Mouse (Mus musculus) erythroid progenitor cell, adult 5-6 weeks (primary cell): ENCODE measurements around the gene Cab39l. TPM values are rescaled to one million over a fixed set of nuclear protein-coding genes. Genes with fewer than 3 reads are reported as not detected.

Source experiments
- ATAC-seq: replicated peaks from 2 replicates; pipeline ENCODE4 v1.8.0; 2016; ENCODE audit warnings: moderate number of reproducible peaks, mild to moderate bottlenecking, moderate TSS enrichment, inconsistent platforms; ENCODE audit not compliant: poor library complexity, low FRiP score, severe bottlenecking
- total RNA-seq, 2 experiments: library from RNA; stranded (forward) in 1 of 2; stranded (reverse) in 1 of 2; fragments of 150-400 nt in 1 of 2; fragments of 186-747, 209-891 nt in 1 of 2; gene quantifications; 2 replicates each; pipeline versions ENCODE4 v1.2.3 to v1.2.4; 2015 to 2017; ENCODE audit warnings: low replicate concordance in 2 of 2

The Cab39l gene
- total RNA-seq, 2 experiments from 2014 or later: 17.4 to 18.4 TPM

DNA sequence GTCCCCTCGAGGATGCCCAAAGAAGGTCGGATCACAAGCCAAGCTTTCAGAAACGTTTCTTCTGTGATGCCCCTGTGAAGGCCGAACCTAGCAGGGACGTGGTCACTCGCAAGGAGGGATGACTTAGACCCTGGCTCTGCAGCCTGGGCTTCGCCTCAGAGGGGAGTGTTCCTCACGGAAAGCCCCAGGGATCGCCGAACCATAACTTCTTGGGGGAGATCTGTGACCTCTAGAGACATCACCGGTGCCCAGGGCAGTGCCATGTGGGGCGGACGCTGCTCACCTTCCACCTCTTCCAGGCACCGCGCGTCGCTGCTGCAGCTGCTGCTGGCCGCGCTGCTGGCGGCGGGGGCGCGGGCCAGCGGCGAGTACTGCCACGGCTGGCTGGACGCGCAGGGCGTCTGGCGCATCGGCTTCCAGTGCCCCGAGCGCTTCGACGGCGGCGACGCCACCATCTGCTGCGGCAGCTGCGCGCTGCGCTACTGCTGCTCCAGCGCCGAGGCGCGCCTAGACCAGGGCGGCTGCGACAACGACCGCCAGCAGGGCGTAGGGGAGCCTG is 185.1 kb downstream of the Cab39l start:
- ATAC-seq: no peak

DNA sequence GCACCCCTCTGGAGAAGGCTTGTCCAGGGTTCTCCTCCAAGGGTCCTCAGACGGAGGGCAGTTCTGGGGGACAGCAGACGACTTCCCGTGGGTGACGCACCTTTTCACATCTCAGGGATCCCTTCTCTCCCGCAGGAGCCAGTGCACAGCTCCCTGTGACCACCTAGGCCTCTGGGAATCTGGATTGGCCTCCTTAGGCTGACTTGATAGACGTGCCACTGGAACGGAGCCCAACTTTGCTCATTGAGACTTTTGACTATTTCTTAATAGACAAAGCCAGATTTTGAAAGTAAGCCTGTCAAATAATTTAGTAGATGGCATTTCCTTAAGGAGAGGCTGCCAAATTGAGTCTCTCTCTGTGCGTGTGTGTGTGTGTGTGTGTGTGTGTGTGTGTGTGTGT is 185.9 kb downstream of the Cab39l start:
- no peak for ATAC-seq

DNA sequence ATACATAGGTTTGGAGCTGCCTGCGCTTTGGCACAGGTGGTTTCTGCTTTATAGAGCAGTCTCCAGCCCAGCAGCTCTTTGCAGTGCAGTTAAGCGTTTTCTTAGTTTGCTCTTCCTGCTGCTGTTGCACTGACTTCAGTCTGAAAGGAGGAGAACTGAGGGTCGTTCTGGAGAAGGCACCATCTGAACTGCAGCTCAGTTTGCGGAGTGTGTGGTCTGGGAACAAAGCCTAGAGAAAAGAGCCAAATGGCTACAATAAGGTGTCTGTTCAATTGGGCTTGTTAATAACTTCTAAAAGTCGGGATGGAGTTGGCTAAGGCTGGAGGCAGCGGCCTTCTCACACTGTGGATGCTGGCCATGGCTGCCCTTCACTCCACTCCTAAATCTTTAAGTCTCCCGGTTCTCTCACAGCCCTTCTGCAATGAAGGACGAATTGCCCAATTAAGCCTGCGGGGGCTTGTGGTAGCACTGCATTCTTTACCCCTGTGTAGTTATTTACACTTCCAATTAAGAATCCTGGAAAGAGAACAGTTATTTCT is 186.4 kb downstream of the Cab39l start:
- ATAC-seq: no peak

DNA sequence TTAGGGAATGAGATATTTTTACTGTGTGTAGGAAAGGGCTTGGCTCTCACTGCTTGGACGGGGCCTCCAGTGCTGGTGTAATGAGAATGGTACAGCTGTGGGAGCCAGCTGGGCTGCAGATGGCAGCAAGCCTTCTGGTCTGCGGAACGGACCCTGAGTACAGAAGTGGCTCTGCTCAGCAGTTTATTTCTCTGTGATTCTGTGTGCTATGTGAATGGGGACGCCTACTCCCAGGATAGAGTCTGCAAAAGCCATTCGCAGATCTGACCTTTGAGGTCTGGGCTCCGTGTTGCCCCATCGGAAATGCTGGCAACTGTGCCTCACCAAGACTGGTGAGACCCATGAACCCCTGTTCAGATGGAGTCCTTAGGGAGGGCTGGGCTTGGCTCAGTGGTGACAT is 187.1 kb downstream of the Cab39l start:
- no peak for ATAC-seq

DNA sequence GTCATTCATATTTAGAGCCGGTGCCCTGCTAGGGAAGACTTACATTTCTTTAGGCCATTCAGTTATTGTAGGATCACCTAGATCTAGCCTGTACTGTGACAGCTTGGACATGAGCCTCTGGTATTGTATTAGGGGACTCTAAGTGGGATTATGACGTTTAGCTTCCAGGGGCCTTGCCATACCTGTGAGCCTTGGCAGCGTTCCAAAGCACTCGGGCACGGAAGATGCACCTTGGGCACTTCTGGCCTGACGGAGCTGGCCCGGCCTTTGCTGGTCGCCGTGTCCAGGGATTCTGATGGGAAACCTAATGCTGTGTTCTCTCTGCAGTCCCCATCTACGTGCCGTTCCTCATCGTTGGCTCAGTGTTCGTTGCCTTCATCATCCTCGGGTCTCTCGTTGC is 188.5 kb downstream of the Cab39l start:
- ATAC-seq: no peak

DNA sequence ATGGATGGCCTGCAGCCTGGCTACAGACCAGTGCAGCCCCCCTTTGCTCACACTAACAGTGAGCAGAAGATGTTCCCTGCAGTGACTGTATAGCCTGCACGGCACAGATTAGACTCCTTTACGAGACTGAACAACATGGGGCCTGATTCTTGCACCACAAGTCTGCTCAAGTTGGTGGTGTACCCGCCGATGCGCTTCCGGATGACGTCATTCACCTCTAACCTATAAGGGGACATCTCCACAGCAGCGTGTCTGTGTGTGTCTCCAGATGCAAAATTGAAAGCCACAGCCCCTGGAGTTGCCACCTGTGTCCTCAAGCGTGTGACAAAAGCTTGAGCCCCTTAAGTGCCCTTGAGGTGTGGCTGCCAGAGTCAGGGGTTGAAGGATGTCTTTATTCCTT is 189.3 kb downstream of the Cab39l start:
- no peak for ATAC-seq

DNA sequence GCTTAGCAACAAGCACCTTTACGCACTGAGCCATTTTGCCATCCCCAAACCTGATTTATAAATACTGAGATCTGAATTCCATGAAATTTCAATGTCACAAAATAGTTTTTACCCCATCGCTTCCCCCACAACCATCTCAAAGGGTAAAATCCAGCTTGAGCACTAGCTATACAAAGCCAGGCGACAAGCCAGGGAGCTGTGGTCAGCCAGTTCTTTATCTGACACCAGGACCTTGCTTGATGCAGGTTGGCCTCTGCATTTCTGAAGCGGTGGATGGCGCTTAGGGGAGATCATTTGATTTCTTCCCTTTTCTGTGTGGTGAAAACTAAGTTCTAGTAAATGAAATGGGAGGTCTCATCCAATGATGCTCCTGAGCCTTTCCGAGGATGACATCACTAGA is 191.3 kb downstream of the Cab39l start:
- no peak for ATAC-seq

DNA sequence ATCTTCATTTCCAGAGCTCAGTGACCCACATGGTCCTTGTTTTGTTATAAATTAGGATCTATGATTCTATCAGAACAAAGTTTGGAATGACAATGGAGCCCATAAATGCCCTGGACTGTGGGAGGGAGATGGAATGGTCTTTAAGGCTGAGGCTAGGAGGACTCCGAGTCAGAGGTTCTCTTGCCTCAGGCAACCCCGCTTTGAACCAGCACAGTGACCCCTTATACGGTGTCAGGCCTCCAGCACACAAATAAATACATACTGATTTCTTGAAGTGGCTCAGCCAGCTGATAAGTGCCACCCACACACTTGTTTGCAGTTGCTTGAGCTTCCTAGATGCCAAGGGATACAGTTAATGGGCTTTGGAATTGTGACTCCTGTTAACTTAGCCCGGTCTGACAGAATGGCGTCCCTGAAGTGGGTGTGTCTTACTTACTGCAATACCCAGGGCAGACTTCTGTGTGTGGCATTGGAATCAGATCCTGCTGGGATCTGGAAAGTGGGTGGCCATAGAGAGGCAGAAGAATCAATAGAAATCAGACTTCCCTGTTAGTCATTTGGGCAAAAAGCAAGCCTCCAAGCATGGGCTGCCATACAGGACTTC is 192.6 kb downstream of the Cab39l start:
- no peak for ATAC-seq

DNA sequence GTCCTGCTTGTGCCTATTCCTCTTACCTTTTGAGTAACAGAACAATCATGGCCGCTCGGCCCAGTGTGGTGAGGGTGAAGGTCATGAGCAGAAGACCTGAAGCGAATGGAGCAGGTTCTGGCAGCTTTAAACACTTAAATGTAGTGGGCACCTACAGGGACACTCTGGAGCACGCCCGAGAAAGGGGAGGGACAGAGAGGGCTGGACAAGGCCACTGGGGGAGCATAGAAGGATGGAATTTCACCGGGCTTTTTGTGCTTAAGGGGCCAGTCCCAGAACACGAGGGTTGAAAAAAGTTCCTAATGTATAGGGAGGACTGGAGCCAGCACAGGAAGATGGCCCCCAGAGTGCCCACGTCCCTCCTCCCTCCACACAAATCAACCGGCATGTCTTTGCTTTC is 193.2 kb downstream of the Cab39l start:
- no peak for ATAC-seq

Other genes starting within 250 kb of the Cab39l start
- gene Rcbtb1, start 239.8 kb upstream of the Cab39l start, total RNA-seq (2015; ENCODE audit: low replicate concordance): 9.7 and 13.0 TPM in 2 replicates
- gene Rcbtb1, start 239.8 kb upstream of the Cab39l start, total RNA-seq (2017; ENCODE audit: low replicate concordance): 7.6 and 10.8 TPM in 2 replicates
- not detected in 2 replicates for gene Gm6904, start 180.8 kb upstream of the Cab39l start, total RNA-seq (2015; ENCODE audit: low replicate concordance)
- gene Gm6904, start 180.8 kb upstream of the Cab39l start, total RNA-seq (2017; ENCODE audit: low replicate concordance): 3.0 TPM in 1 of 2 replicates, not detected in the other
- 6.5 TPM in 1 of 2 replicates, not detected in the other for gene Phf11a, start 143.4 kb upstream of the Cab39l start, total RNA-seq (2015; ENCODE audit: low replicate concordance)
- gene Phf11a, start 143.4 kb upstream of the Cab39l start, total RNA-seq (2017; ENCODE audit: low replicate concordance): not detected in 2 replicates
- gene Phf11b, start 99.6 kb upstream of the Cab39l start, total RNA-seq (2015; ENCODE audit: low replicate concordance): 5.0 and 10.5 TPM in 2 replicates
- 2.6 and 3.9 TPM in 2 replicates for gene Phf11b, start 99.6 kb upstream of the Cab39l start, total RNA-seq (2017; ENCODE audit: low replicate concordance)
- 3.2 TPM in 1 of 2 replicates, not detected in the other for gene Phf11d, start 75.5 kb upstream of the Cab39l start, total RNA-seq (2015; ENCODE audit: low replicate concordance)
- 2.7 and 3.1 TPM in 2 replicates for gene Phf11d, start 75.5 kb upstream of the Cab39l start, total RNA-seq (2017; ENCODE audit: low replicate concordance)
- 4.6 and 5.8 TPM in 2 replicates for gene Phf11c, start 45.6 kb upstream of the Cab39l start, total RNA-seq (2015; ENCODE audit: low replicate concordance)
- gene Phf11c, start 45.6 kb upstream of the Cab39l start, total RNA-seq (2017; ENCODE audit: low replicate concordance): 3.0 and 9.0 TPM in 2 replicates
- 31.0 and 37.5 TPM in 2 replicates for gene Setdb2, start 88 bp upstream of the Cab39l start, total RNA-seq (2015; ENCODE audit: low replicate concordance)
- 16.6 and 26.7 TPM in 2 replicates for gene Setdb2, start 88 bp upstream of the Cab39l start, total RNA-seq (2017; ENCODE audit: low replicate concordance)
- 17.2 and 20.9 TPM in 2 replicates for gene Cdadc1, start 157.0 kb downstream of the Cab39l start, total RNA-seq (2015; ENCODE audit: low replicate concordance)
- gene Cdadc1, start 157.0 kb downstream of the Cab39l start, total RNA-seq (2017; ENCODE audit: low replicate concordance): 8.1 and 11.9 TPM in 2 replicates
- not detected in 2 replicates for gene Shisa2, start 184.3 kb downstream of the Cab39l start, total RNA-seq (2015; ENCODE audit: low replicate concordance)
- not detected in 2 replicates for gene Shisa2, start 184.3 kb downstream of the Cab39l start, total RNA-seq (2017; ENCODE audit: low replicate concordance)